Mouse (Mus musculus) liver, postnatal 0 days (tissue): ENCODE results near the gene Gm3336.

Experiments used
- CTCF ChIP-seq: sonication (generic); IDR thresholded peaks from 2 replicates; pipeline ENCODE4 v1.5.1; 2016; ENCODE audit warnings: antibody characterized with exemption, low read depth
- EP300 ChIP-seq: IDR thresholded peaks from 2 replicates; pipeline ENCODE4 v1.6.1; 2016; ENCODE audit warnings: antibody characterized with exemption, low read depth, mild to moderate bottlenecking

- TF ChIP-seq CTCF (peak; percentile 75), EP300 (no peak)
Measured at GRCm38 (mm10) chr8:70757523-70758307, 39.4 kb downstream of the Gm3336 start.
